Mouse (Mus musculus): ENCODE measurements around the gene Nampt.
"Not testable (repeated sequence)": the region's sequence is repeated elsewhere in the genome, so short reads cannot be mapped to it uniquely, and the experiment has no call there.

Nampt gene

DNA sequence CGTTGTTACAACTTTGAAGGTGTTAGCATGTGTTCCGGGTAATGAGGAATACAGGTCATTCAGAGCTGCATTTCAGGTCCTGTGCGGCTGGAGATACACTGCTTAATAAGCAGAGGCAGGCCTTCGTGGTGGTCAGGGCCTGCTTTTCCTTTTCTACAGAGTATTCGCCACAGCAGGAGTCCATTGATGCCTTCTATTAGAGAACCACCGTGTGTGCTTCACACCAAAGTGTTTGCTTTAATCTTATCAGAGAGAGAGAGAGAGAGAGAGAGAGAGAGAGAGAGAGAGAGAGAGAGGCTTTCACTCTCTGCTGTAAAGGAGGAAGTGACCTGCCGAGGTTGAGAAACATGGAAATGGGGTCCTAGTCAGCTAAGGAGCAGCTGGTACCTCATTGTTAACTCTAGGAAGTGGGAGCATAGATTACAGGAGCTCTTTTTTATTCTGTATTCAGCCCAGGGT is 22.1 kb downstream of the Nampt start:
- DNase-seq (ENCODE audit: low read depth, low spot score), result no peak

DNA sequence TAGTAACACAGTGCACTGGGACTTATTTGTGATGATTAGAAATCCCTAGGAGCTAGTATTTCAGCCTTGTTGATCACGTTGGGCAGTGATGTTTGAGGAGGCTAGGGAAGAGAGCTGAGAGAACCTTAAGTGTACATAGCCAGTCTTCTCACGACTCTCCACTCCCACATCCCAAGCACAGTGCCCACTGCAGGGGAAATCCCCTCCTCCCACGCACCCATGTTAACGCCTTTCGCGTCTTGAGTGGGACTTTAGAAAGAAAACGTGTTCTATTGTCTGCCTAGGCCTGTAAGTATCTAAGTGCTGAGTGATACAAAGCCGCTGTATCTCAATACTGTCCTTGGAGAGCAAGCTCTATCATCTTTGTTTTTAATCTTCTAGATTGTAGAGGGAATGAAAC is 27.0 kb downstream of the Nampt start:
- DNase-seq (ENCODE audit: low read depth, low spot score), result no peak

DNA sequence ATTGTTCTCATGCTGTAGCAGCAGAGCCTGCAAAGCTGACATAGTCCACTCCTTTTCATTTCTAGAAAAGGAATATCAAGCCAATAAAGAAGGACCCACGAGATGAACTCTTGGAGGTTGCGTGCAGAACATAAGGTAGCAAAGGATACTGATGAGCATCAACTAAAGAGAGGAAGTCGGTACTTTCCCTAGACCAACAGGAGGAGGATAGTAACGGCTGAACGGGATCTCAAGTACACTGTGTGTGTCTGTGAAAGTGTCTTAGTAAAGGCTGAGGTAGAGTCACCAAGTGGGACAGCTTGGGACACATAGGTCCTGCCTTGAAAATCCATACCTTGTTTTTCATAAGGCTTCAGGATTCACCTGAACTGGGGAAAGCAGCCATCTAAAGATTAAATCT is 34.4 kb downstream of the Nampt start:
- DNase-seq (ENCODE audit: low read depth, low spot score), result no peak

DNA sequence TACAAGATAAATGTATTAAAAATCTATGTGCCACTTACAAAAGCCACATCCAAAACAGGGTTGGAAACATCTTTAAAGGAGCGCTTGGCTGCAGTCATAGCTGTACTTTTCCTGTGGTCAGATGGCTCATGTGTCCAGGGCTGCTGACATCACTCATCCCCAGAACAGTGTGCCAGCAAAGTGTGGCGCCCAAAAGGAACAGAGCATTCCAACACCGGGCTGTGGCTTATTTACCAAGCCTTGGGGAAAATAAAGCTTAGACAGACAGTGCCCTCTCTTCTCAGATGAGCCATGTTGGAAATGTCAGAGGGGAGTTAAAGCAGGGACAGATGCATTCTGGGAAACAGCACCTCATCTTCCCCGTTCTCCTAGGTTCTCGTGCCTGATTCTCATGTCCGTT is 35.5 kb downstream of the Nampt start:
- DNase-seq (ENCODE audit: low read depth, low spot score), result no peak

DNA sequence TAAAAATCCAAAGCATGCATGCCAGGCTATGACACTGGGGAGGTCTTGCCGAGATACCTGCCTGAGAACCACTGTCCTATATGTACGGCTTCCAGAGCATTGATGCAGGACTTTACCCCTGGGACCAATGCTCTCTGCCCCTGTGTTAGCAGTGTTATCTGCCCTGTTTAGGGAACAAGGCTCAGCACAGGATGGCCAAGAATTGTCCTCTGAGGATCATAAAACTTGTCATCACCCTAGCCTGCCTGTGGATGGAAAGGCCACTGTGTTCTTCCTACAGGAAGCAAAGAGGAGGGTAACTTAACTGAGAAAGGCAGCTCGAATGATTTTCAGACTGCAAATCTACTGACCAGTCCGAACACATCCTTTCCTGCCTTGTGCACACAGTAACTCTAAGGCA is 36.1 kb downstream of the Nampt start:
- no peak for DNase-seq (ENCODE audit: low read depth, low spot score)

DNA sequence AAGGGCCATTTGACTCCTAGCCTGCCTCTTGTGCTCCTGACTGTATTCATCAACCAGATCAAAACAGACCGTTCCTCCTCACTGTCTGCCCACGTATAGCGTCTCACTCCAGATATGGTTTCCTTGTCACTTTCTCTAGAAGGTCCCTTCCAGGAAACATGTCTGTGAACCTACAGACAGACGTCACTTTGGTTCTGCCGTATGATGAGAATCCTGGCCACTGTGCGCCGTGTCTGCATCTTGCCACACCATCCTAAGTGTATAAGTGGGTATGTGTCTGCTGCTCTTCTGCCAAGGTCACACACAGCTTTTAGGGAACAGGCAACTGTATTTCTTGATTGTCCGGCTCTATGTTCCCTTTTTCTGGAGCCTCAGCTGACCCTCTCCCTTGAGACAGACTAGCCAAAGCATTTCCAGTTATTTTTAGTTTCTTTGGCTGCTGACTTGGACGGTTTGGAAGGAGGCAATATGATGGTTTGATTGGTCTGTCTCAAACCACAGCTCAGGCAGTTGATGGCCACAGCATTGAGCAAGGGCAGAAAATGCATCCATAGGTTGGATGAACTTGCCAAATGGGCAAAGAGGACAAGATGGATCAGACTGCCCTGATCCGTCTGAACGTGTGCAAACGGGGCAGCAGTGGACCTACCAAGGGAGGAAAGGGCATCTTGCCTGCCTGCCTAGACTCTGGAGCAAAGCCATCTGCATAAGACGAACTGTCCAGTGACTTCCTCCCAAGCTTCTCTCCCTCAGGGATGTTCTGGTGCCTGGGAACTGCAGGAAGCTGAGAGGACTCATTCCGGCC is 37.6 kb downstream of the Nampt start:
- DNase-seq (ENCODE audit: low read depth, low spot score), result no peak

DNA sequence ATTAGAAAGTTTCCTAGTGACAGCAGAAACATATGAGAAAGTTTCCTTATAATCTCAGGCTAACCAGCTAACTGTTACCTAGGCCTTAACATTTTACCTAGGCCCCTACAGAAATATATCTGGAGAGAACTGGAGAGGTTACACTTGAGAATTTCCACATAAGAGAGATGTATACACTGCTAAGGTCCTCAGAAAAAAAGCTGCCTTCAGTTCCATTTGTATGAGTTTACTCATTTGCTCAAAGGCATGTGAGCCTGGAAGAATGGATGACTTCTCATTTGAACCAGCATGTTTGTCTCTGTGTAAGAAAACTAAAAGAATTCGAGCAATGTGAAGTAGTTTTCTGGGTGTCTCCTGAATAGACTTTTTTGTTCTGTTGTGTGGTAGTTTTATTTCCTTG is 39.1 kb downstream of the Nampt start:
- no peak for DNase-seq (ENCODE audit: low read depth, low spot score)

DNA sequence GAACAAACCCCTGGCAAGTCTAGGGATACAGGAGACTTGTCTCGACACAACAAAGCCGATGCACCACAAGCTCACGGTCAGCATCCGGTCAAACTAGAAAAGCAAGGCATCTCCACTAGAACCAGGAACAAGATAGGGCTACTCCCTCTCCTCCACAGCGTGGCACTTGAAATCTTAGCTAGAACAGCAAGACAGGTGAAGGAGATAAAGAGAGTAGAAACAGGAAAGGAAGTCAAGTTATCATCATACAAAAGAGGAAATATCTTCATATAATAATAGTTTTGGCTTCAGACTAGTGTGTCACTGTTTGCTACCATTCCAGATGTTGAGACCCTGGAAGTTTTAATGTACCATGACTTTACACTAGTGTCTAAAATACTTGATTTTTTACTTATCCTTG is 41.5 kb downstream of the Nampt start:
- no peak for DNase-seq (ENCODE audit: low read depth, low spot score)

DNA sequence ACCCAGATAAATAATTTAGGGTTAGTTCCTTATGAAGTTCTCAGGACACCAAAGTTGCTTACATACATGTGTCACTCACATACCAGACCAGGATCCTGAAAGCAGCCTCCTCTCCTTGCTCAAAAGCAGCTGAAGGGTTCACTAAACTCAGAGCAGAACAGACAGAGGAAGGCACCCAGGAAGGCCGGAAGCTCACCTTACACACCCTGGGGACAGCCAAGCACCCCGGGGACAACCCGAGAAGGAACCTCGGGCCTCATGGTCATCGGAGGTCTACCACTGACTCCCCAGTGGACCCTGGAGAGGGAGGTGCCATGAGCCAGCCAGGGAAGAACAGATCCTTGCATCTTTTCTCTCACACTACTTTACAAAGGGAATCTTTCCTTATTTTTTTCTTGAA is 51.5 kb downstream of the Nampt start:
- no peak for DNase-seq (ENCODE audit: low read depth, low spot score)

DNA sequence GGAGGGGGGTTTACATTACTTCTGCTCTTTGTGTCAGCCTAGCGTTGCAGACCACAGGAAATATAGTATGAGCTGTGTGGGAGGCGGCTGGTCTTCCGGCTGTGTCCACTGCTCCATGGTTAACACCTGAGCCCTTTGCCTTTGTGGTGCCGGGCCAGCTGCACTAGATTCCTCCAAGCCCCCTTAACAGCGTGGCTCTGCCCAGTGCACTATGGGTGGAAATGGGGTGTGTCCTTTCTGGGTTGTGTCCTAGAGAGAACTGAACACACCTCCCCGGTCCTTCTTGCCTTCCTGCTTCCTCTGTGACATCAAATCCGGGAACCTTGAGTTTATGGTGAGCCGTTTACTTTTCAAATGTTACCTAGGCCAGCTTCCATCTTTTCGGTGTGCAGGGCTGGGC is 58.2 kb downstream of the Nampt start:
- no peak for DNase-seq (ENCODE audit: low read depth, low spot score)

DNA sequence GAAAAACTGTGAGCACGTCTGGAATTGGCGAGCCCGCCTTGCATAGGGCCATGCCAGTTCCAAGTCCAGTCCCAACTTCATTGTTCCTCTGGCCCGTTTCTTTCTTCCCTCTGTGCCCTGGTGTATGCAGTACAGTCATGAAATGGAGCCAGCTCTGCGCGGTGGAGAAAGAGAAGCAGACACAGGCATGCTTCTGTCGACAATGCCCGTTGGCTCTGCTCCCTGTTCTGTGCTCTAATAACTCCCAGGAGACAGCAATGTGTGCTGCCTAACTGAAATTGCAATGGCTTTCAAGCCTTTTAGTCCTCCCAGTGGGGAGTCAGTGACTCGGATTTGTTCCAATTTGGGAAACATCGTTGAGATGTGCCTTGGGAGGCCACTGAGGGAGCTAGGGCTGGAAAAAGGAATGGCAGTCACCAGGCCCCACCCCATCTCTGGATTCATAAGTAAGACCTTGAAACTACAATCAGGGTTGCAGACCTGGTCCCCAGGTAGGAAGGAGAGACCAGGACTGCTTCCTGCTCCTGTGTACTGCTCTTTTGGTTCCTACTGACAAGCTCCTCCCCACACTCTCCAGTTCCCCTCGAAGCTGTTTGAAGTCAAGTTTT is 58.7 kb downstream of the Nampt start:
- DNase-seq (ENCODE audit: low read depth, low spot score), result peak; percentile 40

DNA sequence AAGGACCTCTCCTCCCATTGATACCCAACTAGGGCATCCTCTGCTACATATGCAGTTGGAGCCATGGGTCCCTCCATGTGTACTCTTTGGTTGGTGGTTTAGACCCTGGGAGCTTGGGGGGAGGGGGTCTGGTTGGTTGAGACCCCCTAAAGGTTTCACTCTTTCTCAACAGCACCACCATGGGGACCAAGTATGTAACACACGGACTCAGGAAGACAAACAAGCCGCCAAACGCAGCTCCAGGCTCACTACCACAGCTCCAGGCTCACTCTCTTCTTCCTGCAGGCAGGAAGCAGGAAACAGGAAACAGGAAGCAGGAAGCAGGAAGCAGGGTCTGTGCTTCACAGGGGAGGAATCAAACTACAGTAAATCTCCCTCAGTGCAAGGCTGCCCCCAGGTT is 60.0 kb downstream of the Nampt start:
- no peak for DNase-seq (ENCODE audit: low read depth, low spot score)

DNA sequence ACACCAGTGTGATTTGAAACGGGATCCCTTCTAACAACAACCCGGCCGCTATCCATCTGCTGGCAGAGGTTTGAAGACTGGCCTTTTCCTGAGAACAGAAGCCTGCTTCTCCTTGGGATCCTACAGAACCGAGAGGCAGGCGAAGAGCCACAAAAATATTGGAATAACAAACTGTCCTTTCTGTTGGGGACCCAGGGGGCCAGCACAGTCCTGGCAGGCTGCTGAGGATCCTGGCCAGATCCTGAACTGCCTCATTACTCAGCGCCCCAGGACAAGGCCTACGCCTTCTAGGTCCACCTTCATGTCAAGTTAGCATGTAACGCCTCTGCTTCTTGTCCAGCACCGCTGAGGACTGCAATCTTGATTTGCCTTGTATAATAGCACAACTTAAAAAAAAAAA is 65.0 kb downstream of the Nampt start:
- DNase-seq (ENCODE audit: low read depth, low spot score), result no peak

DNA sequence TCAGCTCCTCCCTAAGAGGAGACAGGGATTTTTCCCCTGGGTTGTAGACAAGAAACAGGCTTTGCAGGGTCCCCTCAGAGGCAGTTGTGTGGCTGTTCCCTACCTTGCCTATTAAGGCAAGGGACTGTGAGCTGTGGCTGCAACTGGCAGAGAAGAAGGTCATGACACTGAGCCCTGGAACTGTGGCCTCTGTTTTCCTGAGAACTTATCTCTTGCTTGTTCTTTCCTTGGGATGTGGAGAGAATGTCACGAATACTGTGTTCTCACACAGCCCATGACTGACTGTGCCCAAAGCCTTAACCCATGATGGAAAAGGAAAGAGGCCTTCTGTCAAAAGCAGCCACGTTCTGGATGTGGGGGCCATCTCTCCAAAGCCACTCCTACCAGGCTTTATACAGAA is 65.7 kb downstream of the Nampt start:
- no peak for DNase-seq (ENCODE audit: low read depth, low spot score)

DNA sequence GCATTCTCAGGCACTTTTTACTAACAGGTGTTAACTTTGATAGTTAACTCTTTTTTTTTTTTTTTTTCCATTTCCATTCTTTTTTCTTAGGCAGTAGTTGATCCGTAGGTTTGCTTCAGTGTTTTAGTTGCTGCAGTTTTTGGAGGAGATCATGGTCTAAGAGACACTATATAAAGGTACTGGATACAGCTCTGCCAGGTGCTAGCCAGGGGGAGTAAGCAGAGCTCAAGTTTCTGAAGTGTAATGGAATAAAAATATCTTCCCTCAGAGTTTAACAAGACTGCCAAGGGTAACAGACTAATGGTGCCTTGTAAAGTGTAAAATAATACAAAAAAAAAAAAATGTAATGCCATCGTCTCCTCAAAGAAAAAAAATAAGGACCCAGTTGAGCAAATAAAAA is 67.0 kb downstream of the Nampt start:
- DNase-seq (ENCODE audit: low read depth, low spot score), result no peak

DNA sequence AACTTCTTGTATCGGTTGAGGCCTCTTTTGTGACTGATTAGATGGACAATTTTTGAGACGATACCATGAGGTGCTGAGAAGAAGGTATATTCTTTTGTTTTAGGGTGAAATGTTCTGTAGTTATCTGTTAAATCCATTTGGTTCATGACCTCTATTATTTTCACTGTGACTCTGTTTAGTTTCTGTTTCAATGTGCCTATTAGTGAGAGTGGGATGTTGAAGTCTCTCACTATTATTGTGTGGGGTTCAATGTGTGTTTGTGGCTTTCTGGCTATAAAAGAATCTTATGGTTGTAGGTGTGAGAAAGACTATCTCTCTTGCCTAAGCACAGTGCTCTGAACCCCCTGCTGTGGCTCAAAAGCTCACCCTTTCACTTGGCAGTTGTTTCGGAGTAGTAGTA is 68.9 kb downstream of the Nampt start:
- no peak for DNase-seq (ENCODE audit: low read depth, low spot score)

DNA sequence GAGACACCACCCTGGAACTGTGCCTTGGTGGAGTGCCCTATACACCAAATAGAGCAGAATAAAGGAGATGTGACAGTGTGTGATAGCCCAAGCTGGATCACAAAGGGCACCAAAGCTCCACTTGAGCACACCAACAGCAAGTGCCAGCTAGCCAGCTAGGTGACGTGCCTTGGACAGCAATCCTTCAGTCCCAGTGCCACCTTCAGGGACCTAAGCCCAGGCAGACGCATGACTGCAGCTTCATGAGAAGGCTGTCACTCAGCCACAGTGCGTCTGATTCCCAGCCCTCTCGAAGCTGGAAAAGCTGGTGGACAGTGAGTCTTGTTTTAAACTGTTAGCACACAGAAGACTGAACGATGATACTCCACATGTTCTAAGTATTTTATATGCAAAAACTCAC is 70.5 kb downstream of the Nampt start:
- no peak for DNase-seq (ENCODE audit: low read depth, low spot score)

DNA sequence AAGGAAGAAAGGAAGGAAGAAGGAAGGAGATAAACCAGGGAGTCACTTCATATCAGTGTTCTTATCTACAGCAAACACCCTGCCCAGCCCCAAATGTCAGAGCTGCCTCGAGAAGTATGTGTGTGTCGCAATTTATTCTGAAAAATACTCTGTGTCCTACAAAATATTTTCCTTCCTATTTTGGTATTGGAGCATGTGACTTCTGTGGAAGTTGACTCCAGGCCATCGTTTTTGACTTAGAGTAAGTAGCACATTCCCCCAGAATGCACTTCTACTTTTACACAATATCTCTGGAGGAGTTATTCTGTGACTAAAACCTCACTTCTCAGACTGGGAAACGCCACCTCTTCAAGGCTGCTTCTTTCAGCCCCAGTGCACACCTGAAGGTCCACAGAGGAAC is 71.1 kb downstream of the Nampt start:
- no peak for DNase-seq (ENCODE audit: low read depth, low spot score)

DNA sequence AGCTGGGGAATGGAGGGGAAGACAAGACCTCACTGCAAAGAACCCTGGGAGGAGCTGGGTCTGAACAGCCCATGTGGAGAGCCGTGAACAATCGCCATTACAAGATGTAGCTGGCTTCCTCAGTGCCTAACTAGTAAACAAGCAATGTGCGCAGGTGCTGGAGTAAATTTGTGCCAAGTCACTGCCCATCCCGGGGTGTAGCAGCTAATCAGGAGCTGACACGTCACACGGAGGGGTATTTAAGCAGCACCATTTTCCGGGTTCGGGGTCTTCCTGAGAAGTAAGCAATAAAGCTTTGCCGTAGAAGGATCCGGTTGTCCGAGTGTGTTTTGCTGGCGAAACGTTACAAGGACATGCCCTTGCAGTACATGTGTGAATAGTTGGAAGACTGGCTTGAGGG is 71.9 kb downstream of the Nampt start:
- not testable (repeated sequence) for DNase-seq (ENCODE audit: low read depth, low spot score)

DNA sequence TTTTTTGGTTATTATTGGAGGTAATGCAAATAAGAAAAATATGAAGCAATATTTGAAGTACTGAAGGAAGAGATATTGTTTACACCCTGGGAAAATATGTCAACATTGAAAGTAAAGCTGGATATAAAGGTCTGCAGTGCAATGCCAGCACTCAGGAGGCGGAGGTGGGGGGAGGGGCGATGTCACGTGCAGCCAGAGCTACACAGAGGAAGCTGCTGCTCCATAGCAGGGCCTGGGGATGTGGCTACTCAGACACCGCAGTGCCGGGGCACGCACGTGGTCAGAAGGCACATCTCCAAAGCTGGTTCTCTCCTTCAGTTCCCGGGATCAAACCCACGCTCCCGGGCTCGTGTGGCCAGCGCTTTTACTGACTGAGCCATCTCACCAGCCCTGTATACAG is 73.9 kb downstream of the Nampt start:
- no peak for DNase-seq (ENCODE audit: low read depth, low spot score)

DNA sequence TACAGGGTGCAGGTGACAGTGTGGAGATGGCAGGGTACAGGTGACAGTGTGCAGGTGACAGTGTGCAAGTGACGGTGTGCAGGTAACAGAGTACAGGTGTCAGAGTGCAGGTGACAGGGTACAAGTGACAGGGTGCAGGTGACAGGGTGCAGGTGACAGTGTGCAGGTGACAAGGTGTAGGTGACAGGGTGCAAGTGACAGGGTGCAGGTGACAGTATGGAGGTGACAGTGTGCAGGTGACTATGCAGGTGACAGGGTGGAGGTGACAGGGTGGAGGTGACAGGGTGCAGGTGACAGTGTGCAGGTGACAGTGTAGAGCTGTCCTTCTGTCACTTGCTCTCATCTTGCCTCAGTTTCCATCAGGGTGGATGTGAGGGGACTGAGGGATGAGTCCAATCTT is 76.5 kb downstream of the Nampt start:
- no peak for DNase-seq (ENCODE audit: low read depth, low spot score)

DNA sequence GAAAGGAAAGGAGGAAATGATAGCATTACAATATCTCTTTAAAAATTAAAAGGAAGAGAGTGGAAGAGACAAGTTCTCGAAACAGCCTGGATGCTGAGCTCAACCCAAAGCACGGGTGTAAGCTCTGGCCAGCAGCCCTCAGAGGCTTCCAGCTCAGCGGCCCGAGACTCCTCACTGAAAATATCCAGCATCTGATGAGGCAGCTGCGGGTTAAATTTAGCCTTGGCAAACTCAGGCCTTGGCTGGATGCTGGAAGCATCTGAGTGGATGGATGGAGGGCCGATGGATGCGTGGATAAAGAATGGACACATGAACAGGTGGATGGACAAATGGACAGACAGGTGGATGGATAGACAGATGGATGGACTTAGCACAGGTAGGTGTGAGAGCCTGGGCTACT is 77.2 kb downstream of the Nampt start:
- no peak for DNase-seq (ENCODE audit: low read depth, low spot score)
